Mouse (Mus musculus) G1E (cell line): Measurements from ENCODE around the gene Oxld1.

Source experiments
- CTCF ChIP-seq: IDR thresholded peaks from 2 replicates; pipeline ENCODE4 v1.5.1; 2012; ENCODE audit warnings: low read depth, low read length, inconsistent platforms, mixed read lengths
- GATA1 ChIP-seq: IDR thresholded peaks from 2 replicates; pipeline ENCODE4 v1.6.1; 2012; ENCODE audit warnings: borderline replicate concordance, low read length, inconsistent platforms, mixed read lengths
- TAL1 ChIP-seq: conservative IDR thresholded peaks from 2 replicates; pipeline ENCODE4 v1.6.1; 2012; ENCODE audit warnings: low read depth, low read length, inconsistent platforms, mixed read lengths

DNA sequence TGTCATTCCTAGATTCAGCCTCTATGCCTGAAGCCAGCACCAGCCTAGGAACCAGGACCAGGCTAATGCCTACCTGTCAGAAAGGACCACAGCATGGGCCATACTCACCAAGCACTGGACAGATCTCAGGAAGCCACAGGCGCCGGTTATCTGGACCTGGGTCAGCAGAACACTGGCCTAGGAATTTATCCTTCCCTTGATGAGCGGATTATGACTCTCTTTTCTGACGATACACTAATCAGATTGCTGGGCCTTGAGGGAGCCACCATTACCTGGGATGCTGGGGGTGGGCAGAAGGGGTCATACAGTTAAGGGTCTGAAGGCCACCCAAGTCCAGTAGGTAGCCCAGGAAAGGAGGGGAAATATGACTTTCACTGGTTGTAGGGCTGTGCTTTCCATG lies 4.6 kb downstream of the Oxld1 start, which contains the start of gene Pde6g:
- TF ChIP-seq CTCF (no peak), GATA1 (no peak), TAL1 (no peak)
